10 mouse cellular contexts compared by ENCODE assay signal in genomic region chr10:20314797-20315196, GRCm38 (mm10). TPM values are rescaled to one million over a fixed set of nuclear protein-coding genes. Genes with fewer than 3 reads are reported as not detected.
DNase-seq lines count a peak whose midpoint lies in the region; ATAC-seq and TF ChIP-seq lines count a peak whose summit lies in the region.
"Had no signal": no experiment of that assay in that cellular context is flagged by ENCODE, and none has a peak within 500 bp of the region (broad histone marks: within the 10 kb centered on the region; RNA-seq: fewer than 3 reads in every experiment).

No protein-coding gene starts in this region.

- TF ChIP-seq CTCF in heart, postnatal 0 days (IDR thresholded peaks at IDR 0.05; ENCODE audit: low read depth), result peak; percentile 22; the same call in 1 of the 2 replicates
- TF ChIP-seq CTCF in ES-Bruce4 (IDR thresholded peaks at IDR 0.05; ENCODE audit: low read depth, low read length), result no peak

- WGBS in heart, postnatal 0 days, result 56% methylated on average over 2 of the region's 2 CpGs
- WGBS in liver, embryonic 11.5 days, result 49% methylated on average over 2 of the region's 2 CpGs
- 54% methylated on average over 2 of the region's 2 CpGs for WGBS in intestine, embryonic 16.5 days

- peaks cover 18% of the 10 kb centered on the region; the same call in 1 of the 2 replicates for H3K4me1 ChIP-seq in heart, postnatal 0 days (ENCODE audit: control insufficient read depth, insufficient read depth)
- H3K4me1 ChIP-seq in ES-Bruce4 (ENCODE audit: control insufficient read depth, insufficient read depth, low read length), result peaks cover 1% of the 10 kb centered on the region
- H3K4me1 ChIP-seq in liver, embryonic 11.5 days (replicated peaks; ENCODE audit: control insufficient read depth, insufficient read depth, low read length), result peaks cover 22% of the 10 kb centered on the region
- H3K4me1 ChIP-seq in intestine, embryonic 16.5 days (ENCODE audit: control insufficient read depth, insufficient read depth, low read length), result peaks cover 6% of the 10 kb centered on the region

- H3K4me2 ChIP-seq in heart, postnatal 0 days (ENCODE audit: low read depth, low read length), result no peak overlapping the region
- H3K4me2 ChIP-seq in liver, embryonic 11.5 days, result peak overlapping the region; percentile 85
- H3K4me2 ChIP-seq in intestine, embryonic 16.5 days (ENCODE audit: low read depth, low read length), result no peak overlapping the region

- no peak for DNase-seq in heart, postnatal 0 days (ENCODE audit: low spot score)
- no peak for DNase-seq in heart, postnatal 36 days
- DNase-seq in 416B (ENCODE audit: low read depth), result peak; percentile 56
- DNase-seq in liver, embryonic 11.5 days (ENCODE audit: low spot score), result no peak
- DNase-seq in ovary, postnatal 36 days (ENCODE audit: low spot score), result no peak
- no peak for DNase-seq in left cerebral cortex, postnatal 36 days (ENCODE audit: low spot score in 2 of 2)
- DNase-seq: adrenal gland, adult 2 months had no signal

- no peak overlapping the region for H3K27ac ChIP-seq in heart, postnatal 0 days (ENCODE audit: low read depth)
- no peak overlapping the region for H3K27ac ChIP-seq in ES-Bruce4 (ENCODE audit: insufficient read depth, low read length)
- no peak overlapping the region for H3K27ac ChIP-seq in liver, embryonic 11.5 days (ENCODE audit: low read depth, low read length)
- no peak overlapping the region for H3K27ac ChIP-seq in intestine, embryonic 16.5 days (ENCODE audit: low read length)
- H3K27ac ChIP-seq: midbrain, embryonic 12.5 days had no signal

- H3K36me3 ChIP-seq in heart, postnatal 0 days (replicated peaks; ENCODE audit: control insufficient read depth, insufficient read depth, low read length), result peaks cover 17% of the 10 kb centered on the region
- peaks cover 22% of the 10 kb centered on the region for H3K36me3 ChIP-seq in ES-Bruce4 (ENCODE audit: control insufficient read depth, insufficient read depth, low read length, poor library complexity, severe bottlenecking)
- H3K36me3 ChIP-seq in liver, embryonic 11.5 days (ENCODE audit: control insufficient read depth, insufficient read depth, low read length), result peaks cover 7% of the 10 kb centered on the region; the same call in 1 of the 2 replicates
- H3K36me3 ChIP-seq in intestine, embryonic 16.5 days (ENCODE audit: control insufficient read depth, insufficient read depth, low read length), result peaks cover 4% of the 10 kb centered on the region; the same call in 1 of the 2 replicates

- no peak for ATAC-seq in heart, postnatal 0 days (ENCODE audit: insufficient read depth, low read depth)
- no peak for ATAC-seq in liver, embryonic 11.5 days (replicated peaks; ENCODE audit: low FRiP score)
- no peak for ATAC-seq in intestine, embryonic 16.5 days

- H3K27me3 ChIP-seq in heart, postnatal 0 days (ENCODE audit: control insufficient read depth, insufficient read depth, low read length), result no peaks in the 10 kb centered on the region
- no peaks in the 10 kb centered on the region for H3K27me3 ChIP-seq in ES-Bruce4 (ENCODE audit: control insufficient read depth, insufficient read depth, low read length, poor library complexity, severe bottlenecking)
- H3K27me3 ChIP-seq in liver, embryonic 11.5 days (replicated peaks; ENCODE audit: control insufficient read depth, insufficient read depth, low read length), result no peaks in the 10 kb centered on the region
- no peaks in the 10 kb centered on the region for H3K27me3 ChIP-seq in intestine, embryonic 16.5 days (replicated peaks; ENCODE audit: control insufficient read depth, insufficient read depth, low read length)
- H3K27me3 ChIP-seq: midbrain, embryonic 12.5 days had no signal

- no peaks in the 10 kb centered on the region for H3K9me3 ChIP-seq in heart, postnatal 0 days (replicated peaks; ENCODE audit: control insufficient read depth, low read length)
- H3K9me3 ChIP-seq in ES-Bruce4 (replicated peaks; ENCODE audit: control insufficient read depth, insufficient read depth, low read length, poor library complexity, severe bottlenecking), result no peaks in the 10 kb centered on the region
- no peaks in the 10 kb centered on the region for H3K9me3 ChIP-seq in liver, embryonic 11.5 days (ENCODE audit: control insufficient read depth, low read length)
- no peaks in the 10 kb centered on the region for H3K9me3 ChIP-seq in intestine, embryonic 16.5 days (ENCODE audit: control insufficient read depth, low read length)
- H3K9me3 ChIP-seq: midbrain, embryonic 12.5 days had no signal

- H3K4me3 ChIP-seq in heart, postnatal 0 days (ENCODE audit: low read depth, low read length), result no peak overlapping the region
- peak overlapping the region; percentile 6; the same call in 1 of the 2 replicates for H3K4me3 ChIP-seq in ES-Bruce4 (ENCODE audit: low read depth, low read length)
- H3K4me3 ChIP-seq in liver, embryonic 11.5 days (ENCODE audit: low read depth, low read length), result no peak overlapping the region
- no peak overlapping the region for H3K4me3 ChIP-seq in intestine, embryonic 16.5 days (ENCODE audit: low read length)

- TF ChIP-seq EP300 in heart, postnatal 0 days (IDR thresholded peaks at IDR 0.05; ENCODE audit: low read depth), result no peak
- TF ChIP-seq EP300 in ES-Bruce4 (IDR thresholded peaks at IDR 0.05; ENCODE audit: insufficient read depth, low read depth, low read length), result no peak

- intact Hi-C loops in heart, postnatal 36 days (cut with DNase I), result loop anchor here (5.0 to 10.0 kb wide), 4 partner anchors 33 to 980 kb away; partner anchors contain the start of genes Ahi1, Hbs1l, Ifngr1 and Mtfr2
- intact Hi-C loops in left cerebral cortex, postnatal 36 days (cut with DNase I), result no loop called here

- TF ChIP-seq POLR2A in ES-Bruce4 (IDR thresholded peaks at IDR 0.05; ENCODE audit: insufficient read depth, low read length), result no peak

- H3K9ac ChIP-seq in heart, postnatal 0 days (replicated peaks; ENCODE audit: low read depth, low read length), result no peak overlapping the region
- H3K9ac ChIP-seq in ES-Bruce4 (ENCODE audit: low read depth, poor library complexity, severe bottlenecking), result peak overlapping the region; percentile 68
- no peak overlapping the region for H3K9ac ChIP-seq in liver, embryonic 11.5 days (ENCODE audit: low read depth, low read length)
- no peak overlapping the region for H3K9ac ChIP-seq in intestine, embryonic 16.5 days (ENCODE audit: low read depth, low read length)
- H3K9ac ChIP-seq: midbrain, embryonic 12.5 days had no signal

RNA-seq across cellular contexts. Expression of gene Bclaf1, which starts 2.5 kb away (rescaled TPM):
- total RNA-seq in heart, postnatal 0 days (2014; rRNA removed; ENCODE audit: low replicate concordance), result 58.0 and 82.4 TPM in 2 replicates
- polyA plus RNA-seq in heart, postnatal 0 days (2015; fragmentation: Nextera tagmentation; extraction: Ambion mirVana), result 45.7 and 50.3 TPM in 2 replicates
- 10 to 100 TPM; 59.5 to 64.9 TPM for total RNA-seq in heart, postnatal 36 days (2021)
- 234 and 236 TPM in 2 replicates for polyA plus RNA-seq in ES-Bruce4 (2011; ENCODE audit: insufficient read depth, insufficient read length, low read depth, missing spikeins)
- polyA plus RNA-seq in liver, embryonic 11.5 days (2014; fragmentation: Nextera tagmentation; extraction: Ambion mirVana), result 129 and 133 TPM in 2 replicates
- 100 to 1,000 TPM in 1 of 2 experiments, 10 to 100 TPM in 1; 99.9 to 136 TPM for total RNA-seq in left cerebral cortex, postnatal 36 days (2021)
- 83.2 and 91.9 TPM in 2 replicates for polyA plus RNA-seq in intestine, embryonic 16.5 days (2015; fragmentation: Nextera tagmentation; extraction: Ambion mirVana)

RNA-seq across cellular contexts. Expression of gene Mtfr2, which starts 32.8 kb away (rescaled TPM):
- 0.15 and 3.7 TPM in 2 replicates for total RNA-seq in heart, postnatal 0 days (2014; rRNA removed; ENCODE audit: low replicate concordance)
- 0.63 and 0.64 TPM in 2 replicates for polyA plus RNA-seq in heart, postnatal 0 days (2015; fragmentation: Nextera tagmentation; extraction: Ambion mirVana)
- under 1 TPM; 0.14 to 0.31 TPM for total RNA-seq in heart, postnatal 36 days (2021)
- 18.8 and 20.2 TPM in 2 replicates for polyA plus RNA-seq in ES-Bruce4 (2011; ENCODE audit: insufficient read depth, insufficient read length, low read depth, missing spikeins)
- 3.0 and 4.1 TPM in 2 replicates for polyA plus RNA-seq in liver, embryonic 11.5 days (2014; fragmentation: Nextera tagmentation; extraction: Ambion mirVana)
- under 1 TPM; 0.25 to 0.72 TPM for total RNA-seq in left cerebral cortex, postnatal 36 days (2021)
- polyA plus RNA-seq in intestine, embryonic 16.5 days (2015; fragmentation: Nextera tagmentation; extraction: Ambion mirVana), result 1.5 and 1.7 TPM in 2 replicates
